Comparison of ENCODE assay signal across 32 mouse cellular contexts in the genomic region with DNA sequence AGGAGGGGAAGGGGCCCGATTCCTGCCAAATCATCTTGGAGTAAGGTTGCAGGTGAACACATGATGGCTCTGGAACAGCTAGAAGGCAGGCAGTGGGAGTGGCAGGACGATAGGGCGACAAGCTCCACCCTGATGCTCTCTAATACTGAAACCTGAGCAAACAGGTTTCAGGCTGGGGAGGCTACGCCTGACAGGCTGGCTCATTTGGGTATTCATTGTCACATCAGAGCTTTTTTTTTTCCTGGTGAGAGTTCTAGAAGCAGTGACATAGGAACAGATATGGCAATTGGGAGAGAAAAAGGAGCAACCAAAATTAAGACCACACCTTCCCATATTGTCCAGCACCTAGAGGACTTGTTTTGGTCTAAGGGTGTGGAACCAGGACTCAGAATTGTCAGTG. TPM values are rescaled to one million over a fixed set of nuclear protein-coding genes. Genes with fewer than 3 reads are reported as not detected.
"Had no signal": no experiment of that assay in that cellular context is flagged by ENCODE, and none has a peak within 500 bp of the region (broad histone marks: within the 10 kb centered on the region; RNA-seq: fewer than 3 reads in every experiment).

No protein-coding gene starts in this region.

RNA-seq across cellular contexts. Expression of gene Ly6f, which starts 18.3 kb away (rescaled TPM):
- total RNA-seq: common myeloid progenitor, adult 5-6 weeks; forebrain, postnatal 0 days; gastrocnemius, adult 18-20 months; gastrocnemius, adult 2 months; gastrocnemius, adult 8-10 months; gastrocnemius, postnatal 10 days; gastrocnemius, postnatal 14 days; gastrocnemius, postnatal 25 days; gastrocnemius, postnatal 36 days; gastrocnemius, postnatal 4 days; granulocyte monocyte progenitor cell, adult 5-6 weeks; heart, adult 18-20 months; heart, adult 2 months; heart, adult 8-10 months had no signal
- polyA plus RNA-seq: cortical plate, adult 2 months; embryonic facial prominence, embryonic 10.5 days; embryonic facial prominence, embryonic 11.5 days; embryonic facial prominence, embryonic 12.5 days; embryonic facial prominence, embryonic 13.5 days; embryonic facial prominence, embryonic 14.5 days; embryonic facial prominence, embryonic 15.5 days; erythroblast, embryonic 14.5 days; forebrain, embryonic 10.5 days; forebrain, embryonic 11.5 days; forebrain, embryonic 12.5 days; forebrain, embryonic 13.5 days; forebrain, embryonic 14.5 days; forebrain, embryonic 15.5 days; forebrain, embryonic 16.5 days; forebrain, postnatal 0 days; frontal cortex, adult 2 months; heart, adult 2 months; heart, embryonic 11.5 days; heart, embryonic 12.5 days had no signal
